Mouse (Mus musculus) spleen, postnatal 10 days (tissue): ENCODE results near the gene Ints13.
A peak's percentile ranks its signal among the peaks of the same experiment; 100 is the strongest.

Experiments
- DNase-seq, 2 experiments: peaks; one replicate each; pipeline ENCODE4 v3.0.0; 2021 to 2022; ENCODE audit warnings: low spot score in 2 of 2

The Ints13 gene

GRCm38 (mm10) chr6:146500771-146501170 is 76.9 kb downstream of the Ints13 start:
- DNase-seq, result peak in 1 of 2 experiments; percentile 26

DNA sequence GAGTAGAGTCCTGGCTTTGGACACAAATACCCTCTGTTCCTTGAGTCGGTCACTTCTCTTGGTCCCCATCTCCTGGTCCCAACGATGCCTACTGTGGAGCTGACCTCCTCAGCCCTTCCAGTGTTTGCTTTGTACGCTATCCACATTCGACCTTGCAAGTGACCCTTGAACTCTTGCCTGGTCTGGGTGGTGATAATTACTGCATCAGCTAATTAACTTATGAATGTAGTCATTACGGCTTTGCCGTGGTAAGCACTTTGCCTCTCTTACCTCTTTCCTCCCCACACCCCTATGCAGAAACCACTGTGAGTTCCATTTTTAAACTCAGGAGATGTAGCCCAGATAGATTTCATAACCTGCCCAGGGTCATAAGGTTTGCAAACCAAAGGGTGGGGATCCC is 77.4 kb downstream of the Ints13 start:
- DNase-seq, result no peak
